Mouse (Mus musculus): ENCODE data around the gene Foxj3.
"Not testable (repeated sequence)": the region's sequence is repeated elsewhere in the genome, so short reads cannot be mapped to it uniquely, and the experiment has no call there.

Gene Foxj3

GRCm38 (mm10) chr4:119536615-119537014, at the start of gene Foxj3:
Gene Foxj3 (plus strand): TSS chr4:119537004.
- DNase-seq (ENCODE audit: low read depth, low spot score) = not testable (repeated sequence)

- no peak for DNase-seq (ENCODE audit: low read depth, low spot score)
Measured at GRCm38 (mm10) chr4:119489666-119490065, 47.1 kb upstream of the Foxj3 start.

- DNase-seq (ENCODE audit: low read depth, low spot score) = peak; percentile 47
Measured at GRCm38 (mm10) chr4:119490806-119491205, 46.0 kb upstream of the Foxj3 start.

GRCm38 (mm10) chr4:119492291-119492932, 44.4 kb upstream of the Foxj3 start, which contains the start of gene Rimkla:
Gene Rimkla (minus strand): TSS chr4:119492628.
- peak; percentile 49 for DNase-seq (ENCODE audit: low read depth, low spot score)

- DNase-seq (ENCODE audit: low read depth, low spot score) = no peak
Measured at GRCm38 (mm10) chr4:119492933-119493327, 43.9 kb upstream of the Foxj3 start.

GRCm38 (mm10) chr4:119498319-119498848, 38.4 kb upstream of the Foxj3 start:
- DNase-seq (ENCODE audit: low read depth, low spot score) = no peak

- no peak for DNase-seq (ENCODE audit: low read depth, low spot score)
Measured at GRCm38 (mm10) chr4:119511591-119511990, 25.2 kb upstream of the Foxj3 start.

GRCm38 (mm10) chr4:119512731-119513141, 24.1 kb upstream of the Foxj3 start:
- no peak for DNase-seq (ENCODE audit: low read depth, low spot score)

- no peak for DNase-seq (ENCODE audit: low read depth, low spot score)
Measured at GRCm38 (mm10) chr4:119523575-119523974, 13.2 kb upstream of the Foxj3 start.

GRCm38 (mm10) chr4:119524010-119524409, 12.8 kb upstream of the Foxj3 start:
- peak; percentile 16 for DNase-seq (ENCODE audit: low read depth, low spot score)

GRCm38 (mm10) chr4:119524466-119524865, 12.3 kb upstream of the Foxj3 start:
- no peak for DNase-seq (ENCODE audit: low read depth, low spot score)

GRCm38 (mm10) chr4:119526329-119526845, 10.4 kb upstream of the Foxj3 start:
- no peak for DNase-seq (ENCODE audit: low read depth, low spot score)

- DNase-seq (ENCODE audit: low read depth, low spot score) = no peak
Measured at GRCm38 (mm10) chr4:119531813-119532212, 5.0 kb upstream of the Foxj3 start.

GRCm38 (mm10) chr4:119535103-119535502, 1.7 kb upstream of the Foxj3 start:
- no peak for DNase-seq (ENCODE audit: low read depth, low spot score)

GRCm38 (mm10) chr4:119537436-119537835, 632 bp downstream of the Foxj3 start:
- no peak for DNase-seq (ENCODE audit: low read depth, low spot score)

- peak; percentile 97 for DNase-seq (ENCODE audit: low read depth, low spot score)
Measured at GRCm38 (mm10) chr4:119539031-119539824, 2.4 kb downstream of the Foxj3 start, which contains the start of gene Frg2f1. Gene Frg2f1 (minus strand): TSS chr4:119539529.

- DNase-seq (ENCODE audit: low read depth, low spot score) = peak; percentile 67
Measured at GRCm38 (mm10) chr4:119539836-119540532, 3.2 kb downstream of the Foxj3 start.

- no peak for DNase-seq (ENCODE audit: low read depth, low spot score)
Measured at GRCm38 (mm10) chr4:119540533-119540890, 3.7 kb downstream of the Foxj3 start.

- no peak for DNase-seq (ENCODE audit: low read depth, low spot score)
Measured at GRCm38 (mm10) chr4:119550864-119551263, 14.1 kb downstream of the Foxj3 start.

GRCm38 (mm10) chr4:119555466-119555865, 18.7 kb downstream of the Foxj3 start:
- no peak for DNase-seq (ENCODE audit: low read depth, low spot score)

- no peak for DNase-seq (ENCODE audit: low read depth, low spot score)
Measured at GRCm38 (mm10) chr4:119563136-119563535, 26.3 kb downstream of the Foxj3 start.

GRCm38 (mm10) chr4:119566322-119566835, 29.6 kb downstream of the Foxj3 start:
- DNase-seq (ENCODE audit: low read depth, low spot score) = no peak
